Mouse (Mus musculus): ENCODE data around the gene Vmn2r2. TPM values are rescaled to one million over a fixed set of nuclear protein-coding genes. Genes with fewer than 3 reads are reported as not detected.

Vmn2r2 gene
- not detected in 2 replicates for polyA plus RNA-seq (2012; rRNA removed)

GRCm38 (mm10) chr3:64141878-64142508, at the start of gene Vmn2r2:
Gene Vmn2r2 (minus strand): TSS chr3:64141928.

DNA sequence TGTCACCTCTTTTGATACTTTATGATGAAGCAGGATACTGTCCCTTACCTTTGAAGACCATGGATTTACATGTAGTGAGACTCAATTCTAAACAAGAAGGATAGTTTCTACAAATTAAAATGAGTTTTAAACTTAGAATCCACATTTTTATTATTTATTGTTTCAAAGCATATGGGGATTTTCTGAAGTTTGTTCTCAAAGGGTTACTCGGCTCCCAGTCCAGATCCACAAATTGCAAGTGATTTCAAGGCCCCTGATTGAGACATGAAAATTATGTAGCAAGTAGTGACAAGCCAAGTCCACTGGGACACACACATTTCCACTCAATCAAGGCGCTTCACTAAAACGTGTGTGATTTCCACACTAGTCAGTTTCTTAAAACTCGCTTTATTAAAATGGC, 60.5 kb downstream of the Vmn2r2 start, which contains the start of gene Vmn2r1:
Vmn2r1 (plus strand) TSS at position 301 of the 400 bp plus-strand sequence.

Other genes with a start within 250 kb of the Vmn2r2 start
- gene Plch1, start 242.5 kb downstream of the Vmn2r2 start, polyA plus RNA-seq (2012; rRNA removed), result 1.4 and 1.8 TPM in 2 replicates
- 5.4 and 11.0 TPM in 2 replicates for gene E130311K13Rik, start 212.5 kb downstream of the Vmn2r2 start, polyA plus RNA-seq (2012; rRNA removed)
- 22.8 and 24.8 TPM in 2 replicates for gene Slc33a1, start 177.2 kb downstream of the Vmn2r2 start, polyA plus RNA-seq (2012; rRNA removed)
- gene Gmps, start 165.8 kb downstream of the Vmn2r2 start, polyA plus RNA-seq (2012; rRNA removed), result 2.9 and 3.6 TPM in 2 replicates
- 0.02 and 0.06 TPM in 2 replicates for gene Vmn2r1, start 60.4 kb downstream of the Vmn2r2 start, polyA plus RNA-seq (2012; rRNA removed)
- not detected in 2 replicates for gene Vmn2r3, start 147.8 kb upstream of the Vmn2r2 start, polyA plus RNA-seq (2012; rRNA removed)

All from ovary, adult 2 months (tissue).